Mouse (Mus musculus) heart, adult 2 months (tissue): Measurements from ENCODE around the gene Anapc2.

Experiments
- CTCF ChIP-seq: fragments of 200-600 bp; IDR thresholded peaks from 2 replicates; pipeline ENCODE4 v1.8.1; 2022; ENCODE audit warnings: antibody characterized with exemption, mild to moderate bottlenecking, moderate library complexity
- EP300 ChIP-seq: fragments of 200-500 bp; IDR thresholded peaks from 2 replicates; pipeline ENCODE4 v1.6.1; 2011; ENCODE audit warnings: low read depth, low read length, control low read depth; ENCODE audit not compliant: insufficient read depth
- POLR2A ChIP-seq: fragments of 200-500 bp; IDR thresholded peaks from 2 replicates; pipeline ENCODE4 v1.6.1; 2011; ENCODE audit warnings: mild to moderate bottlenecking, low read depth, low read length, control low read depth; ENCODE audit not compliant: insufficient read depth

DNA sequence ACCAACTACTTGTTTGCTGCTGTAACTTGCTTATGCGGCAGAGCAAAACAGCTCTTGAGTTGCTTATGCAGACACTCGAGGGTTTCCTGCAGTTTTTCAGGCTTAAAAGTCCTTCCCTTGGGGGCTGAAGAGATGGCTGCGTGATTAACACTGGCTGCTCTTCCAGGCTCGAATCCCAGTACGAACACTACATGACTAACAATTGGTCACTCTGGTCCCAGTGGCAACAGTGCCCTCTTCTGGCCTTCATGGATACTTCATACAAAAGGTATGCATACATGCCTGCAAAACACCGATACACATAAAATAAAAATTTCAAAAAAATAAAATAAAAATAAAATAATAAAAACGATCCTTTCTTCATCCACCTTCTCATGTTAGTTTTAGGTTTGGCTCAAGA lies 56.2 kb downstream of the Anapc2 start:
- TF ChIP-seq POLR2A (no peak), CTCF (peak; percentile 68), EP300 (no peak)
